Mouse (Mus musculus) kidney, embryonic 14.5 days (tissue): ENCODE measurements at regions not wholly inside any gene's neighbourhood (a gene's known extent, or its start where the extent isn't known, plus 50 kb on each side); places are given as distances from the start of the nearest gene placed in this dataset.

Experiments used
- ATAC-seq: fragments of 200-750 bp; cut with Nextera tagmentation; 2 replicates; pipeline ENCODE4 v1.8.0; 2017; ENCODE audit warnings: moderate number of reproducible peaks, mild to moderate bottlenecking, moderate TSS enrichment, moderate library complexity; ENCODE audit not compliant: low FRiP score, low TSS enrichment
- H3K27ac ChIP-seq: fragments of 300-500 bp; sonication (generic); 2 replicates; pipeline ENCODE4 v1.5.1; 2014; ENCODE audit warnings: low read depth, mild to moderate bottlenecking, low read length, moderate library complexity, mixed read lengths
- H3K27me3 ChIP-seq: fragments of 300-500 bp; sonication (generic); 2 replicates; pipeline ENCODE4 v1.6.1; 2014; ENCODE audit warnings: mild to moderate bottlenecking, low read length; ENCODE audit not compliant: control insufficient read depth, insufficient read depth
- H3K36me3 ChIP-seq: fragments of 300-500 bp; sonication (generic); 2 replicates; pipeline ENCODE4 v1.6.1; 2014; ENCODE audit warnings: low read length, mixed read lengths; ENCODE audit not compliant: control insufficient read depth, insufficient read depth
- H3K4me1 ChIP-seq: fragments of 300-500 bp; sonication (generic); 2 replicates; pipeline ENCODE4 v1.6.1; 2014; ENCODE audit warnings: low read length, mixed read lengths; ENCODE audit not compliant: control insufficient read depth, insufficient read depth
- H3K4me2 ChIP-seq: fragments of 300-500 bp; sonication (generic); replicated peaks from 2 replicates; pipeline ENCODE4 v1.6.1; 2014; ENCODE audit warnings: low read depth, mild to moderate bottlenecking, low read length
- H3K4me3 ChIP-seq: fragments of 300-500 bp; sonication (generic); 2 replicates; pipeline ENCODE4 v1.5.1; 2014; ENCODE audit warnings: mild to moderate bottlenecking, low read length
- H3K9ac ChIP-seq: fragments of 300-500 bp; sonication (generic); 2 replicates; pipeline ENCODE4 v1.6.1; 2014; ENCODE audit warnings: low read depth, mild to moderate bottlenecking, low read length, moderate library complexity
- H3K9me3 ChIP-seq: fragments of 300-500 bp; sonication (generic); 2 replicates; pipeline ENCODE4 v1.6.1; 2016; ENCODE audit warnings: low read length; ENCODE audit not compliant: control insufficient read depth
- WGBS: fragments of 180-500 bp; shearing (Covaris S2); extraction: QIAGEN DNeasy Blood & Tissue Kit; methylation state at CpG from one replicate; pipeline ENCODE4 v1.1.7; 2014; 5-methylcytosine and 5-hydroxymethylcytosine counted together

- ATAC-seq: no peak
Observed at GRCm38 (mm10) chr2:51747675-51748319, 120.5 kb downstream of the Tas2r134 start.

DNA sequence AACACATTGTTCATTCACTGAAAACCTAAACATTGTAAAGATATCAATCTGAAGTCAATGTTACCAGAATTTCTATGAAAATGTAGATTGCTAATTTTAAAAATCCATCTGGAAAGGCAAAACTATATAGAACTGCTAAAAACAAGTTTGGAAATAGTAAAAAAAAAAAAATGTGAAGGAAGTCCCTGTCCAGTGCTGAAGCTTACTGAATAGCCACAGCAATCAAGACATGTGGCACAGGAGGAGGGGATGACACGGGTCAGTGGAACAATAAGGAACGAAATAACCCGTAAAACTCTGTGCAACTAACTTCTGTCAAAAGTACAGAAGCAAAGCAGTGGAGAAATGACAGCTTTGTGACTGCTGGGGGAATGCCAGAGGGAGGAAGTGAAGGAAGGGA lies 121.9 kb downstream of the Tas2r134 start:
- Histone ChIP-seq H3K4me1 (no peaks in the 10 kb centered on the region), H3K36me3 (no peaks in the 10 kb centered on the region), H3K9ac (no peak overlapping the region), H3K9me3 (no peaks in the 10 kb centered on the region), H3K27me3 (no peaks in the 10 kb centered on the region), H3K4me2 (no peak overlapping the region), H3K4me3 (no peak overlapping the region), H3K27ac (no peak overlapping the region)
- ATAC-seq: no peak
- 27% methylated on average over 3 of the region's 3 CpGs for WGBS

More at GRCm38 (mm10) chr2:51747675-51748319, 120.5 kb downstream of the Tas2r134 start:
- no peaks in the 10 kb centered on the region for H3K9me3 ChIP-seq
- no peak overlapping the region for H3K27ac ChIP-seq
- 82% methylated on average over 7 of the region's 7 CpGs for WGBS
- H3K9ac ChIP-seq: no peak overlapping the region
- no peak overlapping the region for H3K4me3 ChIP-seq
- no peak overlapping the region for H3K4me2 ChIP-seq
- H3K4me1 ChIP-seq: no peaks in the 10 kb centered on the region
- no peaks in the 10 kb centered on the region for H3K27me3 ChIP-seq
- H3K36me3 ChIP-seq: no peaks in the 10 kb centered on the region

DNA sequence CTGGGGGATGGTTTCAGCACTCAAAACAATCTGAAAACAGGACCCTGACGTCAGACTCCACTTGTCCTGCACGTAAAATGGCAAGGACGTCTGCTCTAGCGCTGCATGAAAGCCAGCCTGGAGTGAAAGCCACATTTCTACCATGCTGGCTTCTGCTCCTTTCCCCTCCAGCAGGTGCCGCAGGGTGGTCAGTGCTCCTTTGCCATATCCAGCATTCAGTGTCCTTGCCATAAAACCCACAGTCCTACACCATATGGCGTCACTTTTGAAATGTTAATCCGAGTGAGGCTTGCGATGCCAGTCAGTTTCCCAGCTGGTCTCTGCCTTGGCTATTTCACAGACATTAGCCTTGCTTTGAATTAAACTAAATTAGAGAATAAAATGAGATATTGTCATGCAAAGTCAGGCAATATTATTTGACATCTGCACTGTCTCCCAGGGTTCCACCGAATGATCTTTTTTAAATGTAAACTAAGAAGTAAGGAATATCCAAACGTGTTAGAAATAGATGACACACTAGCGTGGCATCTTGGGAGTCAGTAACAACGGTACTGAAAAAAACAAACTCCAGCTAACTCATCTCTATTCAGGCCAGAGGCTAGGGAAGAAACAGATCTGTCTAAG lies 125.7 kb downstream of the Tas2r134 start:
- 62% methylated on average over 12 of the region's 12 CpGs for whole genome bisulfite sequencing
- Histone ChIP-seq H3K4me1 (no peaks in the 10 kb centered on the region), H3K9ac (no peak overlapping the region), H3K4me2 (no peak overlapping the region), H3K27ac (no peak overlapping the region), H3K4me3 (no peak overlapping the region), H3K36me3 (no peaks in the 10 kb centered on the region), H3K27me3 (no peaks in the 10 kb centered on the region), H3K9me3 (no peaks in the 10 kb centered on the region)
- ATAC-seq: no peak

DNA sequence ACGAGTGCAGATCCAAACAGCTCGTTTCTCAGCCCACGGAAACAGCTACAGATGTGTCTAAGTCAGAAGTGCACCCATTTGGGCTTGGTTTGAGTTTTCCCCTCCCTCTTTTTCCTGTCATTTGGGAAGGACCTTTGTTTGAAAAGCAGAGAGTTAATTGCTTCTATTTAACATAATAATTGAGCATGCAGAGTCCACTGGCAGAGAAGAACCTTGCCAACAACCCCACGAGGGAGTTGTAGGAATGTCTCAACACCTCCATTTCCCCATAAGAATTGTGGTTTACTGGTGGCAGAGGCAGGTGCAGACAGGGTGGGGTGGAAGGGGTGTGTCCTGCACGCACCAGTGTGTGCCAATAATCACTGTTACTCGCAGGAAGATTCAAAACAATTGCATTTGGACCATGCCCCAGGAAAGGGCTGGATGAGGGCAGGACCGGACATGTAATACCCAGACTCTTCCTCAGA lies 126.3 kb downstream of the Tas2r134 start:
- Histone ChIP-seq H3K27ac (no peak overlapping the region), H3K4me1 (no peaks in the 10 kb centered on the region), H3K4me3 (no peak overlapping the region), H3K36me3 (no peaks in the 10 kb centered on the region), H3K9me3 (no peaks in the 10 kb centered on the region), H3K27me3 (no peaks in the 10 kb centered on the region), H3K4me2 (no peak overlapping the region), H3K9ac (no peak overlapping the region)
- no peak for ATAC-seq
- WGBS: 52% methylated on average over 7 of the region's 7 CpGs

GRCm38 (mm10) chr2:51757361-51757760 lies 130.1 kb downstream of the Tas2r134 start:
- Histone ChIP-seq H3K36me3 (no peaks in the 10 kb centered on the region), H3K4me1 (no peaks in the 10 kb centered on the region), H3K27me3 (no peaks in the 10 kb centered on the region), H3K9me3 (no peaks in the 10 kb centered on the region), H3K9ac (no peak overlapping the region), H3K4me2 (no peak overlapping the region), H3K4me3 (no peak overlapping the region), H3K27ac (no peak overlapping the region)
- 41% methylated on average over 1 of the region's 1 CpGs for WGBS
- ATAC-seq: no peak

DNA sequence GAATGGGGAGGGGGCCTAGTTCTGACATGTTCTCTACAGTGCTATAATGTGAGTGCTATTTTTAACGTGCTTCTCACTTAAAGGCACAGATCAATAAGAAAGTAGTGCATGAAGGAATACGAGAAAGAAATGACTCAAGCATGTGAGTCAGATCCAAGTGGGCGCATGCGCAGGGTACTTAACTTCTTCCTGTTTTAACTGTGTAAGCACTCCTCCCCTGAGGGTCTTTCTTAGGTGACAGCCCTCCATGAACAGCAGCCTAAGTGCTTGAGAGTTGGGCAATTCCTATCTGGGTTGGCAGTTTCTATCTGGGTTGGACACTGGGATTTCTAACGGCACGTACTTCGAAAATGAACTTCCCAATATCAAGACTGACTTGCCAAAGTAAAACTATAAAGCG lies 130.8 kb downstream of the Tas2r134 start:
- ATAC-seq: no peak
- no peaks in the 10 kb centered on the region for H3K27me3 ChIP-seq
- H3K27ac ChIP-seq: no peak overlapping the region
- no peaks in the 10 kb centered on the region for H3K4me1 ChIP-seq
- no peaks in the 10 kb centered on the region for H3K36me3 ChIP-seq
- H3K9ac ChIP-seq: no peak overlapping the region
- H3K4me3 ChIP-seq: no peak overlapping the region
- 90% methylated on average over 8 of the region's 8 CpGs for WGBS
- H3K4me2 ChIP-seq: no peak overlapping the region
- H3K9me3 ChIP-seq: no peaks in the 10 kb centered on the region

- Histone ChIP-seq H3K4me3 (no peak overlapping the region), H3K27me3 (no peaks in the 10 kb centered on the region), H3K36me3 (no peaks in the 10 kb centered on the region), H3K27ac (no peak overlapping the region), H3K9me3 (no peaks in the 10 kb centered on the region), H3K9ac (no peak overlapping the region), H3K4me2 (no peak overlapping the region), H3K4me1 (no peaks in the 10 kb centered on the region)
- no peak for ATAC-seq
- 96% methylated on average over 4 of the region's 4 CpGs for WGBS
Observed at GRCm38 (mm10) chr2:51762866-51763265, 135.6 kb downstream of the Tas2r134 start.

DNA sequence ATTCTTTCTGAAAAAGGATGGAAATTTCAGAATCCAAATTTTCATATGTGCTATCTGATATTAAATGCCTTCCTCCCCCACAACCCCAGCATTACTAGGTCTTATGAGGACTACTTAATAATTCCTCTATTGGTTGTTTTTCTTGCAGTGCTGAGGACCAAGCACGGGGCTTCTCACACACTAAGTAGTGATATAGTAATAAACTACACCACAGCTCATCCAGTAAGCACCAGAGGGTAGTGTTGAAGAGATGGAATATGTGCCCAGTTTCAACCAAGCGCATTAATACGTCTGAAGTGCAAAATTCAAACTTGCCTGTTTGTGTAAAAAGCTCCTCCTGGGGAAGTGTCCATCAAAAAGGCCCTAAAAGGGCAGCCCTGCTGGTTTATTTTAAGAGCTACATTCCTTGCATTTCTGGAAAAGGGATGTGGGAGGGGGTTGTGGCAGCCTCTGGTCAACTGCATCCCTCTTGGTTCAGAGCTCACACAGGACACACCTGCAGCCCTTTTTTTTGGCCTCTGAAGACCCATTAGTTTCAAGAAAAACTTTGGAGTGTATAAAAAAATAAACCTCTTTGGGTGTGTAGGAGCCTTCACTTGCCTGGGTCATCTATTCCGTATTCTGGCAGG lies 140.3 kb downstream of the Tas2r134 start:
- Histone ChIP-seq H3K27me3 (no peaks in the 10 kb centered on the region), H3K27ac (no peak overlapping the region), H3K9ac (no peak overlapping the region), H3K4me1 (no peaks in the 10 kb centered on the region), H3K4me3 (no peak overlapping the region), H3K4me2 (no peak overlapping the region), H3K9me3 (no peaks in the 10 kb centered on the region), H3K36me3 (no peaks in the 10 kb centered on the region)
- WGBS: 54% methylated on average over 4 of the region's 4 CpGs
- ATAC-seq: 0 out of 2 replicates have a peak, but pooled peaks have one; percentile 20
